Mouse (Mus musculus) layer of hippocampus, postnatal 25 days (tissue): ENCODE results near the gene Mkrn1. TPM values are rescaled to one million over a fixed set of nuclear protein-coding genes. Genes with fewer than 3 reads are reported as not detected.
"Not testable (repeated sequence)": the region's sequence is repeated elsewhere in the genome, so short reads cannot be mapped to it uniquely, and the experiment has no call there.

Experiments used
- DNase-seq, 2 experiments: peaks; one replicate each; pipeline ENCODE4 v3.0.0; 2022; ENCODE audit warnings: mixed read lengths in 2 of 2, low spot score in 1 of 2; ENCODE audit errors: extremely low spot score in 1 of 2
- total RNA-seq, 2 experiments: library from RNA; stranded (reverse); gene quantifications; 2 replicates each; pipeline ENCODE4 v1.2.3; 2021

Mkrn1 gene
- 100 to 1,000 TPM; 131 to 144 TPM for total RNA-seq

- DNase-seq = peak; percentile 60 to 67
Observed at GRCm38 (mm10) chr6:39419851-39420721, at the start of gene Mkrn1. Mkrn1 (minus strand) TSS chr6:39420462.

GRCm38 (mm10) chr6:39469427-39469826 lies 49.2 kb upstream of the Mkrn1 start:
- no peak for DNase-seq

GRCm38 (mm10) chr6:39462621-39463538 lies 42.6 kb upstream of the Mkrn1 start:
- DNase-seq = peak; percentile 61 to 91

GRCm38 (mm10) chr6:39460040-39460439 lies 39.8 kb upstream of the Mkrn1 start:
- no peak for DNase-seq

GRCm38 (mm10) chr6:39455339-39456160 lies 35.3 kb upstream of the Mkrn1 start:
- no peak for DNase-seq

GRCm38 (mm10) chr6:39454616-39455015 lies 34.4 kb upstream of the Mkrn1 start:
- DNase-seq = no peak

- DNase-seq = no peak
Observed at GRCm38 (mm10) chr6:39453564-39453963, 33.3 kb upstream of the Mkrn1 start.

- no peak for DNase-seq
Observed at GRCm38 (mm10) chr6:39451033-39451432, 30.8 kb upstream of the Mkrn1 start.

GRCm38 (mm10) chr6:39450580-39450979 lies 30.3 kb upstream of the Mkrn1 start:
- DNase-seq = no peak

GRCm38 (mm10) chr6:39447429-39448185 lies 27.3 kb upstream of the Mkrn1 start:
- no peak for DNase-seq

GRCm38 (mm10) chr6:39445801-39446572 lies 25.7 kb upstream of the Mkrn1 start:
- DNase-seq = no peak

GRCm38 (mm10) chr6:39442786-39443287 lies 22.6 kb upstream of the Mkrn1 start:
- DNase-seq = no peak

GRCm38 (mm10) chr6:39440207-39440606 lies 19.9 kb upstream of the Mkrn1 start:
- DNase-seq = no peak

GRCm38 (mm10) chr6:39437519-39437918 lies 17.3 kb upstream of the Mkrn1 start:
- not testable (repeated sequence) for DNase-seq

GRCm38 (mm10) chr6:39435875-39436274 lies 15.6 kb upstream of the Mkrn1 start:
- no peak for DNase-seq

GRCm38 (mm10) chr6:39434886-39435492 lies 14.7 kb upstream of the Mkrn1 start:
- DNase-seq = no peak

- no peak for DNase-seq
Observed at GRCm38 (mm10) chr6:39434111-39434885, 14.0 kb upstream of the Mkrn1 start.
